Mouse (Mus musculus) inflammation-experienced regulatory T-cells, adult 6 months (primary cell): ENCODE data around the gene Dennd2a. TPM values are rescaled to one million over a fixed set of nuclear protein-coding genes. Genes with fewer than 3 reads are reported as not detected.
A peak's percentile ranks its signal among the peaks of the same experiment; 100 is the strongest.

Experiments used
- ATAC-seq: one replicate; pipeline ENCODE4 v1.8.0; 2017
- polyA plus RNA-seq, 3 experiments: library from polyadenylated mRNA; unstranded; fragments of 100-300 nt; shearing (Covaris generic); gene quantifications; one replicate each; pipeline ENCODE4 v1.2.1; 2017

Gene Dennd2a
- polyA plus RNA-seq, 3 experiments from 2014 or later = 0.42 TPM; not detected in 2

GRCm38 (mm10) chr6:39503476-39503875 is 54.2 kb downstream of the Dennd2a start:
- no peak for ATAC-seq

GRCm38 (mm10) chr6:39497165-39497564 is 60.5 kb downstream of the Dennd2a start:
- no peak for ATAC-seq

DNA sequence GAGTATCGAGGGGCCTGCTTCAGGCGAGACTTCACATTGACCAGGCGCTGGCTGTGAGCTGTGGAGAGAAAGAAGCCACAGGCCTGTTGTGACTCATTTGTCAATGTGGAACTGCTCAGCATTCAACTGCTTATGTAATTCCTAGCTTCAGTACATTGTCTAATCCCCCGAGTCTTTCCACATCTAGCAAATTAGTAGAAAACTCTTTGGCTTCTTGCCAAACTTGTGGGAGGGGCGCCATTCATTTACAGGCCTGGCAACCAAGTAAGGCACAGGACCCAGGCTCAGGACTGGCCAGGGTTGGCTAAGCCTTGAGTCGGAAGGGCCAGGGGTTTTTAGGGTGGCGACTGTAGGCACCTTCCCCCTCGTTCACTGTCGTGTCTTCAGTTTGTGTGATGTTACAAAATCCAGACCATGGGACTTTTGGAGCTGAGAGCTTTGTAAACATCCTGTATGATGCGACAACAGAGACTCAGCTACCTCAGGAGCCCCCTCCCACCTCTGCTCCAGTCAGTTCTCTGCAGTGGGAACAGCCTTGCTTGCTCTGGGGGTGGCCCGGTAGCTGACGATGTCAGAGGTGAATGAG is 64.4 kb downstream of the Dennd2a start:
- no peak for ATAC-seq

- no peak for ATAC-seq
Measured at GRCm38 (mm10) chr6:39492161-39492560, 65.5 kb downstream of the Dennd2a start.

DNA sequence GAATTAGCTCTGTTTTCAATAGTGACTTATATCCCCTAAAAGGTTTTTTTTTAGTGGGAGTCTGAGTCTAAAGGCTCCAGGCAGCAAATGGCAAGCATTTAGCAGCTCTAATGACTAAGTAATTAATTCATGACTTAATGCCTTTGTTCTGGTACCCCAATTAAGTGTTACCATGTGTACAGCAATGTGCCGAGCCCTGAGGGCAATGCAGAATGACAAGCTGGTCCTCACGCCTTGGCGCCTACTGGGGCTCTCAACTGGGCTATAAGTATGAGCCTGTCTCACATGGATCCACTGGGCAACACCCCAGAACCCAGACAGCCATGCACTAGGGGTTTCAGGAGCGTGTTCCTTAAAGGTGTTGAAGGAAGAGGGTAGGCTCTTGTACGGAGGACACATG is 66.5 kb downstream of the Dennd2a start:
- no peak for ATAC-seq

GRCm38 (mm10) chr6:39488292-39488691 is 69.4 kb downstream of the Dennd2a start:
- ATAC-seq = no peak

DNA sequence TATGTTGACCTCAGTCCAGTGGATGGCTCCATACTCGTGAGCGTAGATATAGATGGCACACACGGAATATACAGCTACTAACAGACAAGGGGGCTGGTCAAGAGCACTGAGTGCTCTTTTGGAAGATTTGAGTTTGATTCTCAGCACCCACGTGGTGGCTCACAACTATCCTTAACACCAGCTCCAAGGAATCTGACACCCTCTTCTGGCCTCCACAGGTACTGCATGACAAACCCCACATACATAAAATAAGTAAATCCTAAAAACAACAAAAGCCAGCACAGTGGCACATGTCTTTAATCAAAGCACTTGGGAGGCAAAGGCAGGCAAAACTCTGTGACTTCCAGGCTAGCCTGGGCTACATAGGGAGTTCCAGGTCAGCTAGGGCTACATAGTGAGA is 74.0 kb downstream of the Dennd2a start:
- no peak for ATAC-seq

DNA sequence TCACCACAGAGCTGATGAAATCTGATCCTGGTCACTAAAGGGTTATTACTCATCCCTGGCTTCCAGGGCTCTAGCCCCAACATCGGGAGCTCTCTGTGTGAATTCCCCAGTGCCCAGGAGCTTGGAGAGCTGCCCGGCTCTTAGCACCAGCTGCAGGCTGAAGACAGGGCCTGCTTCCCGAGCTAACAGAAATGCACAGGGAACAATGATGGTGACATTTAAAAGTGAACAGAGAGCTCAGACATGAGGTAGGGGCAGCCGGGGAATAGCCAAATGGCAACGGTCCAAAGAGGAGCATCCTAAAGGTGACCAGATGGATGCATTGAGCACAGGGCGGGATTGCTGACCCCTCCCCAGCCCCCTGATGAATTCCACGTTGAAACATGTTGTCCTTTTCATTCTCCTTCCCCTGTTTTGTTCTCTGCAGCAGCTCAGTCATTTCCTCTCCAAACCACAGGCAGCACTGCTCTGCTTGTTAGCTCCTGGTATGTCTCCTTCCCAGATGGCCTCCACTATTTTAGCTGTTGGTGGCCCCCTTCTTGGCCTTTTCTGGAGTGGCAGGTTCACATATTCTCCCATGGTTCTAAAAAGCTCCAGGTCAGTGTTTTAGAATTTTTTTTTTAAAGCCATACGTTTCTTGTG is 79.0 kb downstream of the Dennd2a start:
- no peak for ATAC-seq

GRCm38 (mm10) chr6:39476617-39477016 is 81.0 kb downstream of the Dennd2a start:
- no peak for ATAC-seq

DNA sequence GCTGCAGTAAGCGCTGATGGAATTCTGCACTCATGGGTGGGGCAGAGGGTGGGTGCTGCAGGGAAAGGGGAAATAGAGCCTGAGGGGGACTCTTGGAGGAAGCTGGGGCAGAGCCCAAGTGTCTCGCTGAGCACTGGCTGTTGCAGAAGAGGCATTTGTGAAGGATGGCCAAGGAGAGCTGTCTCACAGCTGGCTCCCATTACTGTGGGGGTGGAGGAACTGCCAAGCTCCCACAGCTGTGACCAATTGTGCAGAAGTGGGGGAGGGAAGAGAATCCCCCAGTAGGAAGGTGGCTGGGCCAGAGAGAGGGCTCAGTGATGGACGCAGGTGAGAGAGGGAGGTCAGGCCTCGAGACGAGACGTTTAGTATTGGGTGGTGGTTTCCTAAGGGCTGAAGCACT is 83.2 kb downstream of the Dennd2a start:
- ATAC-seq = no peak

- no peak for ATAC-seq
Measured at GRCm38 (mm10) chr6:39472837-39473236, 84.8 kb downstream of the Dennd2a start.

- ATAC-seq = no peak
Measured at GRCm38 (mm10) chr6:39472271-39472670, 85.4 kb downstream of the Dennd2a start.

GRCm38 (mm10) chr6:39470076-39470475 is 87.6 kb downstream of the Dennd2a start:
- no peak for ATAC-seq

DNA sequence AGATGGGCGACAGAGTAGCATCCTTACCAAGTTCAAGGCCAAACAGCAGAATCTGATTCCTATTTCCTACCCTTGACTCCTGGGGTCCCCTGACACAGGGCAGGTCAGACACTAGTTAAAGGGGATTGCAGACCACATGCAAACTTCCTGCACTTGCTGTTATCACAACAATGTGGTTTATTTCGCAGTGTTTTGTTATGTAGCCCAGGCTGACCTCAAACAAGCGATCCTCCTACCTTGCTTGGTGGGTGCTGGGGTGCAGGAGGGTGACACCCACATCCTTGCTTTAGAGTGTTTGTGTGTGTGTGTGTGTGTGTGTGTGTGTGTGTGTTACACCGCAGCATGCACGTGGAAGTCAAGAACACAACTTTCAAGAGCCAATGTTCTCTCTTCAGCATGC is 88.2 kb downstream of the Dennd2a start:
- no peak for ATAC-seq

DNA sequence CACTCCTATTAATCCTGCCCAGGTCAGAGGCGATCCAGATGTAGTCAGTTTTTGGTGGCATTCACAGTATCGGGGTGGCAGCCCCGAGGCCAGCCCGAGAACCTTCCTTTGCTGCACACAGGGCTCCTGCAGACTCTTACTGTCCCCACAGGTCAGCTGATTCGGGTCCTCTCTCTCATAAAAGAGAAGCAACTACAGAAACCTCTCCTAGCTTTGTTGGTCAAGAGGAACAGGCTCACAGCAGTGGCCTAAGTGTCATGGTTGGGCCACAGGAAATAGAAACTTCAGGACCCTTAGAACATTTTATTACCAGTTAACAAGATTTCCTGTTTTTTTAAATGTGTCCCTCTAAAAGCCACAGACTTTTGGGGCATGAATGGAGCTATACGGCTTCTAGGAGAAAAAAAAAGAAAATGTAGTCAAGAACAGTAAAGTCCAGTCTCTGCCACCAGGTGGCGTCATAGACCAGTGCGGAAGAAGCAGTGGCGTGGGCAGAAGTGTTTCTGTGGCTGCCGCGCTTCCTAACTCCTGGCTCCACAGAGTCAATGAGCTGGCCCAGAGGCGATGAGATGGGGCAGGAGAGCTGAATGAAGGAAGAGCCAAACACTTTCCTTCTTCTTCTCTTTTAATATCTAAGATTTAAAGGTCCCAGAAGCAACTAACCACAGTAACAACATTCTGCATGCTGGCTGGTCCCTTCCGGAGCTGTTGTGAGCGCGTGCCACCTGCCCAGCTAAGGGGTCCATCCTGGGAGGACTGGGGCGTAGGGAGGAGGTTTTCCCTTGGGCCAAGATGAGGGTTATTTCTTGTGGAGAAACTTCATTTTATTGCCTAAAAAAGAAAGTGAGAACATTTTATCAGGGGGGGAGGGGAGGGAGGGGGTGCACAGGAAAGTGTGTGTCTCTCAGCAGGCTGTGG is 94.8 kb downstream of the Dennd2a start:
- ATAC-seq = peak; percentile 93

GRCm38 (mm10) chr6:39460040-39460439 is 97.6 kb downstream of the Dennd2a start:
- ATAC-seq = no peak

DNA sequence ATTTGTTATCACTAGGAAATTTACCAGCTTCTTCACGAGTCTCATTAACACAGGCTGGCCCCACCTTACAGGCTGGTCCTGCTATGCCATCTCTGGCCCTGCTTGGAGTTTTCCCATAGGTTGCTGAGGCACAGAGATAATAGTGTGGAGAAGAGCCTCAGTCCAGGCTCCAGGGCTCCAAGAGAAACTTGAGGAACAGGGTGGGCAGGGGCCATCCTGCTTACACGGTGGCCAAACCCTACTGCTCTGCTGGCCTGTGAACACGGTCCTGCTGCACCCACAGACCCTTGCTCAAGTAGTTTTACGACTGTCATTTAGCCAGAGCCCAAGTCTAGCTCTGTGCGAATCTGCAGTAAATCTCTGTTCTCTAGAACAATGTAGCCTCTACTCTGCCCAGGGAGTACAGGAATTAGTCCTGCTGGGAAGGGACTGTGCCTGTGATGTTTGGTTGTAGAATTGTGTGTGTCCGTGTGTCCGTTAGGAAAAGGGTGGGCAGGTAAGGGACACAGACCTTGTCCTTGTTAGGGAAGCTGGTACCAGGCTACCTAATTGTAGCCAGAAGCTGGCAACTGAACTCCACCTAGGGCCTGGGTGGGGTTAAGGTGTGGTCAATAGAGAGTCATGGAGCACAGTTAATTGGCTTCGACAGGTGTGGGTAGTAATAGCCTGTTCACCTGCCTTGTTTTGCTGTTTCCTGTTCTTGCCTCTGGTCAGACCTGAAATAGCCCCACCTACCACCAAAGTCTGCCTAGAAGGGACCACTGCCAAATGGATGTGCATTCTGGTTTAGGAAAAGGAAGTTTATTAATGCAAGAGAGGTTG is 102.1 kb downstream of the Dennd2a start:
- no peak for ATAC-seq

- ATAC-seq = no peak
Measured at GRCm38 (mm10) chr6:39454616-39455015, 103.1 kb downstream of the Dennd2a start.

- ATAC-seq = no peak
Measured at GRCm38 (mm10) chr6:39453564-39453963, 104.1 kb downstream of the Dennd2a start.

GRCm38 (mm10) chr6:39451033-39451432 is 106.6 kb downstream of the Dennd2a start:
- ATAC-seq = peak; percentile 50

GRCm38 (mm10) chr6:39450580-39450979 is 107.1 kb downstream of the Dennd2a start:
- no peak for ATAC-seq

- ATAC-seq = no peak
Measured at GRCm38 (mm10) chr6:39447429-39448185, 110.1 kb downstream of the Dennd2a start.
